ENCODE assay signal across 8 mouse cellular contexts in the genomic region with DNA sequence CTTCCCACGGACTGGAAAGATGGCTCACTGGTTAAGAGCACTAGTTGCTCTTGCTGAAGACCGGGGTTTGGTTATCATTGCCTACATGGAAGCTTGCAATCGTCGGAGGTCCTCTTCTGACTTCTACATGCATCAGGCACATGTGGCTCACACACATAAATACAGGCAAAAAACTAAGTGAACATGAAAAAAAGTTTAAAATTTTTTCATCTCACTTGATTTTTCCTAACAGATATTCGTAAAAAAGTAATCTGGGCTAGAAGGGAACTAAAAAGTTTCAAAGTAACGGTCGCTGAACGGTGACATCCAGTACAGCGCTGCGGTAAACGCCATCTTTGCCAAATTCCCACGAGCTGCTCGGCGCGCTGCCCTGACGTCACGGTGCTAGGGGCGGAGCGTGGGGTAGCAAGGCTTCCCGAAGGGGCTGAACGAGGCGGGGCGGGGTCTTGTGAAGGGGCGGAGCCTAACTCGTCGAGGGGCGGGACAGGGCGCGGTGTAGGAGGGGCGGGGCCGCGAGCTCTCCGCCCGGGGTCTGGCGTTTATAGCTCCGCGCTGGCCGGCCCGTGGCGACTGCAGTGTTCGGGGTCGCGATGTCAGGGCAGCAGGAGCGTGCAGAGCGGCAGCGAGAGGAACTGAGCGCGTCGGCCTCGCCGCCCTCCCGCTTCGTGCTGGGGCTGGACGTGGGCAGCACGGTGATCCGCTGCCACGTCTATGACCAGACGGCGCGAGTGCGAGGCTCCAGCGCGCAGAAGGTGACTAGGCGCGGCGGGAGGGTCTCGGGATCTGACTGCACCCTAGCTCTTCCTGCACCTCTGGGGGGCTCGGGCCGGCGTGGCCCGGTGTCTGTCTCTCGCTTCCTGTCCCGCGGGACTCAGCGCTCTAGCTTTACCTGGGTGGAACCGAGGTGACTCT. TPM values are rescaled to one million over a fixed set of nuclear protein-coding genes. Genes with fewer than 3 reads are reported as not detected.
A peak's percentile ranks its signal among the peaks of the same experiment; 100 is the strongest.
DNase-seq lines count a peak whose midpoint lies in the region; ATAC-seq and TF ChIP-seq lines count a peak whose summit lies in the region.

A gene (plus strand): TSS at position 502 of the 912 bp plus-strand sequence.

- H3K27me3 ChIP-seq in embryonic facial prominence, embryonic 14.5 days (replicated peaks; ENCODE audit: control insufficient read depth, insufficient read depth, low read length), result no peaks in the 10 kb centered on the region
- no peaks in the 10 kb centered on the region for H3K27me3 ChIP-seq in limb, embryonic 14.5 days (ENCODE audit: control insufficient read depth, insufficient read depth, low read length)
- H3K27me3 ChIP-seq in midbrain, postnatal 0 days (ENCODE audit: insufficient read depth, low read length), result no peaks in the 10 kb centered on the region

- H3K4me2 ChIP-seq in embryonic facial prominence, embryonic 14.5 days (ENCODE audit: low read depth, low read length), result peak within 1 kb of the TSS; percentile 83
- peak within 1 kb of the TSS; percentile 64 for H3K4me2 ChIP-seq in limb, embryonic 14.5 days (replicated peaks; ENCODE audit: low read depth, low read length, severe bottlenecking)
- H3K4me2 ChIP-seq in midbrain, postnatal 0 days (ENCODE audit: low read depth, low read length, poor library complexity, severe bottlenecking), result peak within 1 kb of the TSS; percentile 72

- ATAC-seq in embryonic facial prominence, embryonic 14.5 days (ENCODE audit: low read depth), result peak; percentile 97
- ATAC-seq in limb, embryonic 14.5 days (ENCODE audit: low FRiP score, low read depth), result peak; percentile 99
- ATAC-seq in midbrain, postnatal 0 days (ENCODE audit: low FRiP score), result peak; percentile 96

- no peak for TF ChIP-seq CTCF in midbrain, postnatal 0 days (IDR thresholded peaks at IDR 0.05)

- 0 out of 2 replicates have a peak, but pooled peaks have one; percentile 48 for TF ChIP-seq POLR2A in limb, embryonic 14.5 days (IDR thresholded peaks at IDR 0.05; ENCODE audit: borderline replicate concordance, extremely low read depth, insufficient read depth, insufficient read length)

- H3K9me3 ChIP-seq in embryonic facial prominence, embryonic 14.5 days (ENCODE audit: control insufficient read depth, low read length), result no peaks in the 10 kb centered on the region
- no peaks in the 10 kb centered on the region for H3K9me3 ChIP-seq in limb, embryonic 14.5 days (ENCODE audit: control insufficient read depth, low read length)
- no peaks in the 10 kb centered on the region for H3K9me3 ChIP-seq in midbrain, postnatal 0 days (ENCODE audit: low read length)

- no peaks in the 10 kb centered on the region for H3K4me1 ChIP-seq in embryonic facial prominence, embryonic 14.5 days (ENCODE audit: control insufficient read depth, insufficient read depth, low read length)
- H3K4me1 ChIP-seq in limb, embryonic 14.5 days (ENCODE audit: control insufficient read depth, insufficient read depth, low read length), result no peaks in the 10 kb centered on the region; the same call in 1 of the 2 replicates
- no peaks in the 10 kb centered on the region for H3K4me1 ChIP-seq in midbrain, postnatal 0 days (ENCODE audit: insufficient read depth, low read length)

- DNase-seq in 3134 (ENCODE audit: extremely low read depth, insufficient read length, low spot score), result peak; percentile 90
- DNase-seq in adrenal gland, postnatal 4 days (ENCODE audit: low spot score in 2 of 2), result peak; percentile 97 to 98
- DNase-seq in embryonic facial prominence, embryonic 14.5 days (ENCODE audit: low spot score), result peak; percentile 97
- DNase-seq in heart, adult 8-10 months (ENCODE audit: low spot score), result peak; percentile 97
- DNase-seq in kidney, adult 9 months, result peak; percentile 96
- DNase-seq in limb, embryonic 14.5 days (ENCODE audit: low spot score), result peak; percentile 95
- DNase-seq in midbrain, postnatal 0 days (ENCODE audit: low spot score), result peak; percentile 96
- DNase-seq in spleen, postnatal 14 days (ENCODE audit: low spot score in 2 of 2), result peak; percentile 98 to 99

- H3K27ac ChIP-seq in embryonic facial prominence, embryonic 14.5 days (replicated peaks; ENCODE audit: low read depth, low read length), result no peak within 1 kb of the TSS; the same call in 1 of the 2 replicates
- no peak within 1 kb of the TSS; the same call in 1 of the 2 replicates for H3K27ac ChIP-seq in limb, embryonic 14.5 days (replicated peaks; ENCODE audit: low read depth, low read length)
- H3K27ac ChIP-seq in midbrain, postnatal 0 days (ENCODE audit: low read depth, low read length), result peak within 1 kb of the TSS; percentile 67

- peak within 1 kb of the TSS; percentile 80 for H3K9ac ChIP-seq in embryonic facial prominence, embryonic 14.5 days (ENCODE audit: low read depth, low read length)
- H3K9ac ChIP-seq in limb, embryonic 14.5 days (ENCODE audit: low read depth, low read length, severe bottlenecking), result peak within 1 kb of the TSS; percentile 73
- H3K9ac ChIP-seq in midbrain, postnatal 0 days (replicated peaks; ENCODE audit: low read length, poor library complexity, severe bottlenecking), result peak within 1 kb of the TSS; percentile 81

- H3K36me3 ChIP-seq in embryonic facial prominence, embryonic 14.5 days (ENCODE audit: control insufficient read depth, insufficient read depth, low read length), result no peaks in the 10 kb centered on the region
- H3K36me3 ChIP-seq in limb, embryonic 14.5 days (ENCODE audit: control insufficient read depth, insufficient read depth, low read length), result no peaks in the 10 kb centered on the region
- H3K36me3 ChIP-seq in midbrain, postnatal 0 days (ENCODE audit: insufficient read depth, low read length), result no peaks in the 10 kb centered on the region

- H3K4me3 ChIP-seq in embryonic facial prominence, embryonic 14.5 days (ENCODE audit: low read depth, low read length), result peak within 1 kb of the TSS; percentile 84
- peak within 1 kb of the TSS; percentile 68 for H3K4me3 ChIP-seq in limb, embryonic 14.5 days (replicated peaks; ENCODE audit: low read length)
- peak within 1 kb of the TSS; percentile 74 for H3K4me3 ChIP-seq in midbrain, postnatal 0 days (ENCODE audit: low read depth, low read length)

- WGBS in embryonic facial prominence, embryonic 14.5 days, result 1% methylated on average over 37 of the region's 76 CpGs
- under 1% methylated on average over 70 of the region's 76 CpGs for WGBS in limb, embryonic 14.5 days
- WGBS in midbrain, postnatal 0 days, result under 1% methylated on average over 76 of the region's 76 CpGs

RNA-seq across cellular contexts. Expression of the gene that starts here (rescaled TPM):
- total RNA-seq in adrenal gland, postnatal 4 days (2021), result 10 to 100 TPM; 18.5 to 18.7 TPM
- polyA plus RNA-seq in embryonic facial prominence, embryonic 14.5 days (2014; fragmentation: Nextera tagmentation; extraction: Ambion mirVana), result 7.4 and 8.0 TPM in 2 replicates
- total RNA-seq in heart, adult 8-10 months (2022), result 1 to 10 TPM; 2.2 to 3.8 (median 2.7) TPM
- 8.4 and 8.6 TPM in 2 replicates for polyA plus RNA-seq in limb, embryonic 14.5 days (2012; rRNA removed)
- polyA plus RNA-seq in limb, embryonic 14.5 days (2014; fragmentation: Nextera tagmentation; extraction: Ambion mirVana), result 5.8 and 6.4 TPM in 2 replicates
- 6.3 and 7.4 TPM in 2 replicates for total RNA-seq in midbrain, postnatal 0 days (2014; rRNA removed)
- polyA plus RNA-seq in midbrain, postnatal 0 days (2015; fragmentation: Nextera tagmentation; extraction: Ambion mirVana), result 1.9 and 2.2 TPM in 2 replicates
